Mouse (Mus musculus) forebrain, embryonic 11.5 days (tissue): ENCODE measurements around the gene Sf3a1. TPM values are rescaled to one million over a fixed set of nuclear protein-coding genes. Genes with fewer than 3 reads are reported as not detected.

Experiments
- ATAC-seq: fragments of 200-750 bp; cut with Nextera tagmentation; replicated peaks from 2 replicates; pipeline ENCODE4 v1.8.0; 2017; ENCODE audit warnings: moderate TSS enrichment; ENCODE audit not compliant: low FRiP score
- DNase-seq: peaks from one replicate; pipeline ENCODE4 v3.0.0-alpha.2; 2017; ENCODE audit warnings: low spot score
- H3K27ac ChIP-seq: fragments of 300-500 bp; sonication (generic); 2 replicates; pipeline ENCODE4 v1.5.1; 2014; ENCODE audit warnings: low read depth, low read length
- H3K27me3 ChIP-seq: fragments of 300-500 bp; sonication (generic); 2 replicates; pipeline ENCODE4 v1.6.1; 2014; ENCODE audit warnings: mild to moderate bottlenecking, low read length, mixed read lengths; ENCODE audit not compliant: control insufficient read depth, insufficient read depth
- H3K36me3 ChIP-seq: fragments of 300-500 bp; sonication (generic); 2 replicates; pipeline ENCODE4 v1.6.1; 2014; ENCODE audit warnings: mild to moderate bottlenecking, low read length, moderate library complexity, mixed read lengths; ENCODE audit not compliant: control insufficient read depth, insufficient read depth
- H3K4me1 ChIP-seq: fragments of 300-500 bp; sonication (generic); replicated peaks from 2 replicates; pipeline ENCODE4 v1.6.1; 2014; ENCODE audit warnings: low read length, mixed read lengths; ENCODE audit not compliant: control insufficient read depth, insufficient read depth
- H3K4me2 ChIP-seq: fragments of 300-500 bp; sonication (generic); 2 replicates; pipeline ENCODE4 v1.6.1; 2014; ENCODE audit warnings: low read depth, mild to moderate bottlenecking, low read length, moderate library complexity, mixed read lengths; ENCODE audit not compliant: severe bottlenecking
- H3K4me3 ChIP-seq: fragments of 300-500 bp; sonication (generic); 2 replicates; pipeline ENCODE4 v1.5.1; 2014; ENCODE audit warnings: low read depth, low read length
- H3K9ac ChIP-seq: fragments of 300-500 bp; sonication (generic); 2 replicates; pipeline ENCODE4 v1.6.1; 2014; ENCODE audit warnings: low read length
- H3K9me3 ChIP-seq: fragments of 300-500 bp; sonication (generic); 2 replicates; pipeline ENCODE4 v1.6.1; 2016; ENCODE audit warnings: low read length, mixed read lengths; ENCODE audit not compliant: control insufficient read depth
- WGBS: fragments of 180-500 bp; shearing (Covaris S2); extraction: QIAGEN DNeasy Blood & Tissue Kit; methylation state at CpG from one replicate; pipeline ENCODE4 v1.1.7; 2014; 5-methylcytosine and 5-hydroxymethylcytosine counted together
- polyA plus RNA-seq: library from polyadenylated mRNA; unstranded; fragments of >200 nt; fragmentation: Nextera tagmentation; extraction: Ambion mirVana; gene quantifications from 2 replicates; pipeline ENCODE4 v1.2.1, GENCODE M21; 2014

Sf3a1 gene
- polyA plus RNA-seq, 1 experiment from 2014 or later, result 108 TPM

DNA sequence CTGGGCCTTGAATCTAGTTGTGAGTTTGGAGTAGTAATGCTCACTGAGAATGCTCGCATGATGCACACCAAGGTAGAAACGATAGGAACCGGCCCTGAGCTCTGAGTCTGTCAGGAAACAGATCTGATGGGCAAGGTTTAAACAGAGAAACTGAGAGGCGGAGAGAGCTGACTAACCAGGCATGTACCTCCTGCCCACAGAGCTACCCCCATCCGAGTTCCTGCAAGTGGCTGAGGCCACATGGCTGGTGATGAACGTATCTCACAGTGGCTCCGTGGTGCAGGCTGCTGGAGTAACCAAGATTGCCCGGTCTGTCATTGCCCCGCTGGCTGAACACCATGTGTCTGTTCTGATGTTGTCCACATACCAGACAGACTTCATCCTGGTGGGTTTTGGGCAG, 59.8 kb downstream of the Sf3a1 start:
- no peak overlapping the region for H3K9ac ChIP-seq
- H3K27ac ChIP-seq, result no peak overlapping the region
- no peak overlapping the region for H3K4me2 ChIP-seq
- WGBS, result 71% methylated on average over 9 of the region's 9 CpGs
- H3K9me3 ChIP-seq, result no peaks in the 10 kb centered on the region
- no peak for DNase-seq
- peaks cover 11% of the 10 kb centered on the region for H3K27me3 ChIP-seq
- no peak overlapping the region for H3K4me3 ChIP-seq
- no peak for ATAC-seq
- peaks cover 6% of the 10 kb centered on the region; the same call in 1 of the 2 replicates for H3K4me1 ChIP-seq
- no peaks in the 10 kb centered on the region for H3K36me3 ChIP-seq

DNA sequence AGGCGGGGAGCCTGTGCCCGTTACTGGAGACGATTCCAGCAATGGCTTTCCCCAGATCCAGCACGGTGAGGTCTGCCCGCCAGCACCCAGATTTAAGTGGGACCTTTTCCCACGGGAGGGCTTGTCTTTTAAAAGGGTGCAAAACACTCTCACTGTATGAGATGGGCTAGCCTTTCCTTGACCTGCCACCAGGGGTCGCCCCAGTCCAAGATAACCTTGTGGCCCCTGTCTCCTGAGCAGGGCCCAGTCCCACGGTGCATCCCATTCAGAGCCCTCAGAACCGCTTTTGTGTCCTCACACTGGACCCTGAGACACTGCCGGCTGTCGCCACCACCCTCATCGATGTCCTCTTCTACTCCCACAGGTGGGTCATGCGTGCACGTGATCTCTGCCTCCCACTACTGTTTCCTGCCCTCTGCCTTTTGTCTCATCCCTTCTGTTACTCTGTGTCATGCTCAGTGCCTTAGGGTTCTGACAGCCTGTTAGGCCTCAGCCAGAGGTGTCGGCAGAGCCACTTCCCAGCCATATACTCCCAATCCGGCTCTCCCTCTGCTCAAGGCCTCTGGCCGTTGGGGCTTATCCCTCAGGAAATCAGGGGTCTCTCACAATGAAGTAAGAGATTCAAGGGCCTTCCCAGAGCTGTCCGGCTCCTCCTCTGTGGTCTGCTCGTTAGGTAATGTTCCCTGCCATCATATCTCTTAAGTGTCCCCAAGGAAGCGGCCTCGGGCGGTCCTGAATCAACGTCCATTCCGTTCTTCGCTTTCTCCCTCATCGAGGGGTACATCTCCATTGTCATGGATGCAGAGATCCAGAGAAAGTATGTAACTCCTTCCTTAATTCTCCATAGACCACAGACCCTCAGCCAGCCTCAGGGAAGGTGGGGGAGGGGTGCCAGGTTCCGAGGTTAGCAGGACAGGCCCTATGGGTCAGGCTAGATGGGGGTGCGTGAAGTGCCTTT, 60.6 kb downstream of the Sf3a1 start:
- no peak overlapping the region for H3K9ac ChIP-seq
- DNase-seq, result peak; percentile 87
- H3K9me3 ChIP-seq, result no peaks in the 10 kb centered on the region
- peaks cover 11% of the 10 kb centered on the region for H3K27me3 ChIP-seq
- no peak overlapping the region for H3K4me3 ChIP-seq
- no peak; the same call in 1 of the 2 replicates for ATAC-seq
- 46% methylated on average over 28 of the region's 28 CpGs for WGBS
- H3K4me2 ChIP-seq, result no peak overlapping the region
- H3K36me3 ChIP-seq, result no peaks in the 10 kb centered on the region
- no peak overlapping the region for H3K27ac ChIP-seq
- H3K4me1 ChIP-seq, result peaks cover 6% of the 10 kb centered on the region; the same call in 1 of the 2 replicates

DNA sequence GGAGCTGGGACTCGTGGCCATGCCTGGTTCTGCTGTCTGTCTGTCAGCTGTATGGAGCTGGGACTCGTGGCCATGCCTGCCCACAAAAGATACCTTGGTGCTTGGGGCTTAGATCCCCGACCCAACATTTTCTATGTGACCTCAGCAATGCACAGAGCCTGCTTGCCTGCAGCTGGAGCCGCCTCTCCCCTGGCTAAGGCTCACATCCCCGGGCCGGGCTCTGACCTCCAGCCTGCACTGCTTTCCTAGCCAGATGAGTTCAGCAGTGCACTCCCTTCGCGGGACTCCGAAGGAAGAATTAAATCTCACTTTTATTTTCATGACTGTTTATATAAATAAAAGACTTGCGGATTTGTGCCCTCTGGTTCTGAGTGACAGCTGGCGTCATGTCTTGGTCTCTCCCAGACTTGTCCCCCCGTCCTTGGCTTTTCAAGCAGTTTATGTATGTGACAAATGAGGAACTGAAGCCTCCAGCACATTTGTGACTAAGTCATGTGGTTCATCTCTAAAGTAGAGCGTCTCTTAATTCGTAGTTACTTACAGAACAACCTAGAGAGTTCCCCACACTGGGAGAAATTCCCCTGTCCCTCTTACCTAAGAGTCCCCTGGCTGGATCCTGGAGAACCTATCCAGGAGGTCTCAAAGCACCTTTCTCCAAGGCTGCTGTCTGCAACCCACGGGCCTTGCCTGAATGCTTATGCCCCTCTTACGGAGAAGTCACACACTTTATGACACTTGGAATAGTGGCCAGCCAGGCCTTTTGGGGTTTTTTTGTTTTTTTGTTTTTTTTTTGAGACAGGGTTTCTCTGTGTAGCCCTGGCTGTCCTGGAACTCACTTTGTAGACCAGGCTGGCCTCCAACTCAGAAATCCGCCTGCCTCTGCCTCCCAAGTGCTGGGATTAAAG, 62.1 kb downstream of the Sf3a1 start:
- Histone ChIP-seq H3K27ac (no peak overlapping the region), H3K9me3 (no peaks in the 10 kb centered on the region), H3K4me1 (peaks cover 6% of the 10 kb centered on the region; the same call in 1 of the 2 replicates), H3K4me2 (no peak overlapping the region), H3K36me3 (no peaks in the 10 kb centered on the region), H3K9ac (no peak overlapping the region), H3K4me3 (no peak overlapping the region), H3K27me3 (peaks cover 11% of the 10 kb centered on the region)
- WGBS, result 75% methylated on average over 17 of the region's 17 CpGs
- DNase-seq (no peak), ATAC-seq (no peak)

DNA sequence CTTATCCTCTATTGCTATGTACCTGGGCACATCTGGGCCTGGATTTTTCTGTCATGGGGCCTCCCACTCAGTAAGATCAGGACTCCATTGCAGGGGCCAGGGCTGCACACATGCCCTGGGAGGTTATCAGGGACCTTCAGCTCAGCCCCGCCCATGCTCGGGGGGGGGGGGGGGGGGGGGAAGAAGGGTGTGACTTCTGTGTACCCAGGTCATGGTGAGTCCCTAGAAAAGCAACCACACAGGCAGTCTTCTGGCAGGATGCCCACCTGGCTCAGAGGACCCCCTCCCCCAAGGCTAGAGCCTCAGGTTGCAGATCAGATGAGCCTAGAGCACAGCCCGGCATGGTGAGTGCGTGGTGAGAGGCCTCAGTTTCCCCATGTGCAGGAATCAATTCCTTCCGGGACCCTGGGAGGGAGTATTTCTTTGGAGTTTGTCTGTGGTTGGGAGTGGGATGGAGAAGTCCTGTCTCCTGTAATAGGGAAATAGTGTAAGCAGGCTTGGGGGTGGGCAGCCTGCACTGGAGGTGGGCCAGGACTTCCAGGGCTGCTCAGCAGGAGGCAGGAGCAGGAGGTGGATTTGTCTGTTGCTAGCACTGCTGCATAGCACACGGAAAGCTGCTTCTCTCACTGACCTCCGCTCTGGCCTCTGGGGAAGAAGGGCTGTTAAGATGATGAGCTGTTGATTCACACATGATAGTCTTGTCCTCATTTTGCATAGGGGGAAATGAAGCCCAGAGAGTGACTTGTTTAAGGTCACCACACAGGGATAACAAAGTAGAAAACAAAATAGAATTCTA, 63.4 kb downstream of the Sf3a1 start:
- H3K27me3 ChIP-seq, result peaks cover 8% of the 10 kb centered on the region
- no peak overlapping the region for H3K4me3 ChIP-seq
- H3K9ac ChIP-seq, result no peak overlapping the region
- 37% methylated on average over 5 of the region's 7 CpGs for WGBS
- H3K4me1 ChIP-seq, result peaks cover 3% of the 10 kb centered on the region; the same call in 1 of the 2 replicates
- no peak overlapping the region for H3K27ac ChIP-seq
- no peaks in the 10 kb centered on the region for H3K9me3 ChIP-seq
- ATAC-seq, result no peak
- H3K36me3 ChIP-seq, result no peaks in the 10 kb centered on the region
- no peak overlapping the region for H3K4me2 ChIP-seq
- DNase-seq, result no peak

DNA sequence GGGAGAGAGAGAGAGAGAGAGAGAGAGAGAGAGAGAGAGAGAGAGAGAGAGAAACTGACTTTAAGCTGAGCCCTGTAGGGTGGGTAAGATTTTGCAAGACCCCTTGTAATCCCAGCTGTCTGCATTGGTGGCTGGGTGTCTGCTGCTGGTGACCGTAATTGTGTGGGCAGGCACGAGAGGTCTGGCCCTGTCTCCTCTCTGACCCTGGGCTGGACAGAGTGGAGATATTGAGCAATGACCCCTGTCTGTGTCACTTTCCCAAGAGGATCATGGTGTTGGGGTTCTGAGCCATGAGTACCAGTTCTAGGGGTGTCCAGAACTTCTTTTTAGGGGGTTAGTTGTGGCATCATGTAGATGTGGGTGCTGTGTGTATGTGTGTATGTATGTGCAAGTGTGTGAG, 64.1 kb downstream of the Sf3a1 start:
- Histone ChIP-seq H3K9me3 (no peaks in the 10 kb centered on the region), H3K36me3 (no peaks in the 10 kb centered on the region), H3K4me2 (no peak overlapping the region), H3K9ac (no peak overlapping the region), H3K27ac (no peak overlapping the region), H3K4me1 (no peaks in the 10 kb centered on the region), H3K4me3 (no peak overlapping the region), H3K27me3 (peaks cover 2% of the 10 kb centered on the region; the same call in 1 of the 2 replicates)
- 57% methylated on average over 2 of the region's 2 CpGs for WGBS
- ATAC-seq (no peak), DNase-seq (no peak)

DNA sequence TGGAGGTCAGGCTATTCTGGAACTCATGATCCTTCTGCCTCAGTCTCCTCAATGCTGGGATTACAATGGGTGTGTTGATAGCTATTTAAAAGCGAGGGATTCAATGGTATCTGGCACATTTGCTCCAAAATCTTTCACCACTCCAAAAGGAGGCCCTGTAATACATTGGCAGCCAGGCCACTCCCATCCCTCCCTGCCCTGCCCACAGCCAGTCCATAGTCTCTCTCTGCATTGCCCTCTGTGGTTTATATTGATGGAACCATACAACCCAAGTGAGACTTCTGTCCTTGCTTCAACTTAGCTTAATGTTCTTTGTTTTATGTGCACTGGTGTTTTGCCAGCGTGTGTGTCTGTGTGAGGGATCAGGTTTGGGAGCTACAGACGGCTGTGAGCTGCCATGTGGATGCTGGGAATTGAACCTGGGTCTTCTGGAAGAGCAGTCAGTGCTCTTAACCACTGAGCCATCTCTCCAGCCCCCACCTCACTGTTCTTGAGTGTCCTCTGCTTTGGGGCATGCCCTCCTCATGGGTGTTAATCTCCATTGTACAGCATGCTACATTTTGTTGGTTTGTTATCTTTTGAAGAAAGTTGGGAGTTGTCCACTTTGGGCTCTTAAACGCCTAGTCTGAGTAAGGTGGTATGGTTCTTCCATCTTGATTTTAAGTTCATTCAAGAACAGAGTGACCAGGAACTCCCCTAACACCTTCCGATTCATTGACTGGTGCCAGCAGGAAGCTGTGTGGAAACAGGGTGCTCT, 66.6 kb downstream of the Sf3a1 start:
- H3K4me3 ChIP-seq, result no peak overlapping the region
- no peaks in the 10 kb centered on the region for H3K9me3 ChIP-seq
- DNase-seq (no peak), ATAC-seq (no peak)
- no peak overlapping the region for H3K9ac ChIP-seq
- H3K4me1 ChIP-seq, result no peaks in the 10 kb centered on the region
- H3K36me3 ChIP-seq, result no peaks in the 10 kb centered on the region
- H3K27ac ChIP-seq, result no peak overlapping the region
- WGBS, result 83% methylated on average over 5 of the region's 5 CpGs
- no peaks in the 10 kb centered on the region for H3K27me3 ChIP-seq
- no peak overlapping the region for H3K4me2 ChIP-seq

DNA sequence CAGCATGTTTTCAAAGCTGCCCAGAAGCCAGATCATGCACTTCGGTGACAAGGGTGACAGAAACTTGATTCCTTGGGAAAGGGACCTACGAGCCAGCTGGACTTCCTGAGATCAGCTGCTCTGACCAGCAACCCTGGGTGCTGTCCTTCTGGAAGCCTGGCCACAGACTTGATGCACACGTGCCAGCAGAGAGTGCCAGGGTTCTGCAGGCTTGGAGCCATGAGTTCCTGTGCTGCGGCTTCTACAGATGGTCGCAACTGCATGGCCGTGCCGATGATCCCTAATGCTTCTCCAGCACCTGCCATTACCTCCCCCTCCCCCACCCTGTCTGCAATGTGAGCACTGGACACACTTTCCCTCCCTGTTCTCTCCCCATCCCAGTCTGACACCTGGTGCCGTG, 68.3 kb downstream of the Sf3a1 start:
- DNase-seq, result no peak
- Histone ChIP-seq H3K4me2 (no peak overlapping the region), H3K4me3 (no peak overlapping the region), H3K4me1 (no peaks in the 10 kb centered on the region), H3K9me3 (no peaks in the 10 kb centered on the region), H3K9ac (no peak overlapping the region), H3K27me3 (no peaks in the 10 kb centered on the region), H3K27ac (no peak overlapping the region), H3K36me3 (no peaks in the 10 kb centered on the region)
- WGBS, result 62% methylated on average over 8 of the region's 8 CpGs
- no peak for ATAC-seq
